Mouse (Mus musculus): ENCODE data around the gene Lrrc25.
A peak's percentile ranks its signal among the peaks of the same experiment; 100 is the strongest.

Gene Lrrc25

DNA sequence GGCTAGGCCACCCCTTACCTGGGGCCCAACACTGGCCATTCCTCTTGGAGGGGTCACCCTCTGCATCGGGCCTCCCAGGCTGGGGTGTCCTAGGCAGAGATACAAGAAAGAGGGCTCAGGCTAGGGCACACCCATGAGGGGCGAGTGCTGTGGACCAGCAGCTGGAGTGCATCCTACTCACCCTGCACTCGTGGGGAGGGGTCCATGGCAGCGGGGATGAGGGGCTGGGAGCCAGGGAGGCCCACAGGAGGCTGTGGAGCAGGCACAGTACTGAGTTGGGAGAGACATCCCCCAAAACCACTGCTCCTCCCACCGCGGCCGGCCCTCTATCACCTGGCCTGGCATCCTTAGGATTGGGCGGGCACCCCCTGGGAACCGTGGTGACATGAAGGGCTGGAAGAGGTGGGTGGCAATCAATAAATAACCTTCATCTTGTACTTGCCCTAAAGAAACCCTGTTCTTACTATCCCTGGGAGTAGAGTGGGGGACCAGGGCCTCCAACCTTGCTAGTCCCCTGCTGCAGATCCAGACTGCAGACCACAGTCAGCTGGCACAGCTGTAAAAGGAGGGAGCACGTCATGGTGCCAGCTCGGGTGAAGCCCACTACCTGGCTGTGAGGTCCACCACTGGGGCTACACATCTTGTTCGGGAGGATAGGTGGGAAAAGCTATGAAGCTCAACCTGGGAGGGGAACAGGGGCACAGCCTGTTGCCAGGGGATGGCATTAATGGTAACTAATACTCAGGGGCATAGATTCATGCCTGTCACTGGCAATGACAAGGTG is 16.3 kb upstream of the Lrrc25 start:
- no peak for DNase-seq (ENCODE audit: low read depth)

DNA sequence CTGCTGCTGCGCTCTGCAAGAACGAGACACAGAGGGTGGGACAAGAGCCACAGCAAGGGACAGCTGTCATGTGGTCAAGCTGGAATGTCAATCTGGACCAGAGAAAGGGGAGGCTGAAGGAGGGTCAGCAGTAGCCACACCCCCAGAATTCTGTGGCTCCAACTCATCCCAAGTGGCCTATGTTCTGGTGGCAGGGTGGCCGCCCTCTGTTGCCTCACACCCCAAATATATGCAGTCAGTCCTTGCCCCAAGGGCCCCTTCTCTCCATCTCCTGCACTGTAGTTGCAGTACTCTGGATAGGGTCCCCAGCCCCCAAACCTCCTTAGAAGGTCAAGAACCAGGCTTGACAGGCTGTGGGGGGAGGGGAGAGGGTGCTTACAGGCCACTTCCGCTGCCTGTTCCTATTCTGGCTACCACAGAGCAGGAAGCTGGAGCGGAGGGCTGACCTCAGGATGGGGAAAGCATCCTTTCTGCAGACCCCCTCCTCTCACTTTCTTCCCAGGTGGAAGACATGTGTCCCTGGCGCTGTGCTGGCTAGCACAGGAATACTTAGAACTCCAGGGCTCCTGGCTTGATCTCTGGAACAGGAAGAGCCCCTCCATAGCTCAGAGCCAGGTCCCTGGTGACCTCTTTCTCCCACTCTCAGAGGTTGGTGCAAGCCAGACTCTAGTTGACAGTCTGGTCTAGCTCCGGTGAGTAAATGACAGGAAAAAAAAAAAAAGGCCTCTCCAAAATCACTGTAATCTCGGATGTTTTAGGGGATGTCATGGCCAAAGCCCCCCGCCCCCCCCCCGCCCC is 15.3 kb upstream of the Lrrc25 start:
- DNase-seq (ENCODE audit: low read depth), result no peak

DNA sequence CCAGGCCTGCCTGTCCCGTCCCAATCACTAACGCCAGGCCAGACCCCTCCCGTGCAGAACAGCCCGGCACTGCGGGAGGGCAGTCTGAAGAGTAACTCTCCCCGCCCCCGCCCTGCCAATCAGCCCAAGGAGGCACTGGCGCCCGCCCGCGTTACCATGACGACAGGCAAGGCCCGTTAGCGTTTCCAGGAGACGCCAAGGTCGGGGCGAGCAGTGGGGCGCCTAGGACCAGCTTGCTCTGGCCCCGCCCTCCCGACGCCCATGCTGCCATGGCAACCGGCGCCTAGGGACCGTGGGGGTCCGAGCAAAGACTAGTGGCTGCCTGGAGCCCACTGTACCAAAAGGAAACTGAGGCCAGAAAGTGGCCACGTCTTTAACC is 14.7 kb upstream of the Lrrc25 start:
- DNase-seq (ENCODE audit: low read depth), result peak; percentile 86

DNA sequence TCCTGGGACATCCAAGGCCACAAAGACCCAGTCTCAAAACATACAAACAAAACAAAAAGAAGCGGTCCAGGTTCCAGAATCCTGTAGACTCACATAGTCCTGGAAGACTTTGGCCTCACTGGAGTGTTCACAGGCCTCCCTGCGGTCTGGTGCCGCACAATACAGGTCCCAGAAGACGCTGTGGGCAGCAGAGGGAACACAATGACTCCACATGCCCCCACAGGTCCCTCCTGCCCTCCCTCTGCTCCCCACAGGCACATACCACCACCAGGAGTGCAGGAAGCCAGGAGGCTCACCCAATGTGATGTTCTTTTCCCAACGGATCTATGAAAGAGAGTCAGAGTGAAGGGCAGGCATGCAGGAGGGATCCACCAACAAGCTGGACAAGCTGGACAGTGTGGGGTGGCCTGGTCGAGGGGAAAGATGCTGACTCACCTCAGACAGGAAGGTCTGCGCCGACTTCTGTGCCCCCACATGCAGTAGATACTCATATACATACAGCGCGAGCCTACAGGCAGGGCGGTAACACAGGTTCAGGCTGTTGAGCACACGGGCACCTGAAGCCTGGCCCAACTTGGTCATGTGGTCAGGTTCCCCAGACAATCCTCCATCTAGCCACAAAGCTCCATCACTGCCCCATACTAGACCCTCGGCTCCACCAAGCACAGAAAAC is 13.7 kb upstream of the Lrrc25 start:
- DNase-seq (ENCODE audit: low read depth), result no peak

DNA sequence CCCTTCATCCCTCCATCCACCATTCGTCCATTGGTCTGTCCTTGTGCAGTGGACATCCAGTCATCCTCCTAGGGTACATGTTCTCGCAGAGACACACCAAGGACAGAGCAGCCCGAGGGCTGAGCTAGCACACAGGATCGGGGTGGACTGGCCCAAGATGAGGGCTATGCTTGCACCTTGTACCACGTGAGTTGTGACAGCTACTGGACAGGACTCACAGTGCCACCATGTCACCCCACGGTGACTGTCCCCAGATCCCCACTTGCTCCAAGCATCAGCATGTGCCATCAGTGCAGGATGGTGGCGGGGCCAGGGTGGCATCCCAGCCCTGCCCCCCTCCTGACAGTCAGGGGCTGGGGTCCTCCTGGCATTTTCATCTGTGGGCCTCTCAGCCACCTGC is 11.4 kb upstream of the Lrrc25 start:
- no peak for DNase-seq (ENCODE audit: low read depth)

DNA sequence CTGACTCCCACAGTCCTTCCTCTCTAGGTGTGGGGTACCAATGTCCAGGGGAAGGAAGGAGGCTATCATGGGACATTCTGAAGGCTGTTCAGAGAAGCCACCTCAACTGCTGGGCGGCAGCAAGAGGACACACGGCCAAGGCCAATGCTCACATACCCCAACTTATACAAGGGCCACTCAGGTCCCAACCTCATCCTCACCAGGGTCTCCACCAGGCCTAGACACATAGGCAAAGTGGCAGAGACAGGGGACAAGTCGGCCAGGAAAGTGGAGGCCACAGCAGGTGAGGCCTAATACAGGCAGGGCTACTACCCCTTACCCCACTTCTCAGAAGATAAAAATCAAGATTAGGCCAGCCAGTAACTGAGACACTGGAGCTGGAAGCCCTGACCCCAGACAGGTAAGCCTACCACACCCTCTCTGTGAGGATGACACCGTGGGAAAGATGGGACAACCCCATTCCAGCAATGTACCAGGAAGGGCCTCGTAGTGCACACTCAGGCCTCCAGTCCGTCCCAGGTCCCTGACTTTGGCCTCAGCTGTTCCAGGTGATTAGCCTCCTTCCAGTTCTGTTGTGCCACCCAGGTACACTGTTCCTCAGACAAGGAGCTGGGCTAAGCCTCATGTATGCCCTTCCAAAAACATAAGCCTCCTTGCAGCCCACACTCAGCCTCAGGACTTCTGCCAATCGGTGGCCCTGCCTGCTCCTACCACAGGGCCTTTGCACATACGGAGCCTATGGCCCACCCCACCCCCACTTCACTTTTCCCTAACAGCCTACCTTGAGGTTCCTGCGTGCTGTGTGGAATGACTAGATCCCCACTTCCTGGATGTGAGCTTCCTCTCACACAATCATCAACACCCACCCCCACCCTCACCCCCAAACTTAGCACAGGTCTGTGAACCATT is 9.8 kb upstream of the Lrrc25 start:
- no peak for DNase-seq (ENCODE audit: low read depth)

DNA sequence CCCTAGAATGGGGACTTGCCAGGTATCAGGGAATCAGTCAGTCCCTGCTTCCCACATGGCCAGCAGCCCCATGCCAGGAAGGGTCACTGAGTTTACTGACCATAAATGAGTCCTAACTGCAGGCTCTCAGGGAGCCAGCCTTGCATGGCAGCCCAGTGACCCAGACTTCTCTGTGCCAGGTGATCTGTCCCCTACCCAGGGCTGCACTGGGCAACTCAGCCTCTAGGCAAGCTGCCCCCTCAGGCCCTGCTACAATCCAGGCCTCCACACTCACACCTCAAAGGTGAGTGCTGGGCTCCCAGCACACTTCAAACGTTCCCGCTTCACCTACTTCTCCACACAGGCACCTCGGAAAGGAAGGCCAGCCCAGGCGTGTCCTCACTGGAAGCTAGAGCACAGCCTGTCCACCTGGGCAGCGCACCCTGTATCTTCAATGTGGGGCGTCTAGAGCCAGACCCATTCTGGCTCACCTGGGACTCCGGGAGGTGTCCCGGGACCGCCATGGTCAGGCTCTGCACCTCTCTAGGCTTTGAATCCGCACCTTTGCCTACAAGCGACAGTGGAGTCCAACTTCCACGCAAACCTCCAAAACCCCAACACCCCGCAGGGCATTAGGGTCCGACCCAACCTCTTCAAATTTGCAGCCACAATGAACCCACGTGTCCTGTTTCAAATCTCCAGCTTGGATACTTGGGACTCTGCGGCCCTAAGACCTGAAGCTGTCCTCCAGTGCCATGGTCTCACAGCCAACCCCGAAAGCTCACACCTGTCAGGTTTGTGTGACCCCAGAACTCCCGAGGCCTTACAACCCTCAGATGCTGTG is 9.0 kb upstream of the Lrrc25 start:
- DNase-seq (ENCODE audit: low read depth), result no peak

DNA sequence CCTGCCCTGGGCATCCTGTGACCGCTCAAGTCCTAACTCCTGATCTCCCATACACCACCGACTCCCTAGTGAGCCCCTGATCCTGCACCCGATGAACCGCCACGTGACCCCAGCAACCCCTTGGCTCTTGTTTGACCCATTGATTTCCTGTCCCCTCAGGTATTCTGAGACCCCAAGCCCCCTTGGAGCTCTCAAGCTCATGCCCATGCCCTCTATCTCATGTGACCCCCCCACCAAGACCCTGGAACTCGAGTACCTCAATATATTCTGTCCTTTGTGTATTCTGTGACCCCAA is 8.4 kb upstream of the Lrrc25 start:
- no peak for DNase-seq (ENCODE audit: low read depth)

DNA sequence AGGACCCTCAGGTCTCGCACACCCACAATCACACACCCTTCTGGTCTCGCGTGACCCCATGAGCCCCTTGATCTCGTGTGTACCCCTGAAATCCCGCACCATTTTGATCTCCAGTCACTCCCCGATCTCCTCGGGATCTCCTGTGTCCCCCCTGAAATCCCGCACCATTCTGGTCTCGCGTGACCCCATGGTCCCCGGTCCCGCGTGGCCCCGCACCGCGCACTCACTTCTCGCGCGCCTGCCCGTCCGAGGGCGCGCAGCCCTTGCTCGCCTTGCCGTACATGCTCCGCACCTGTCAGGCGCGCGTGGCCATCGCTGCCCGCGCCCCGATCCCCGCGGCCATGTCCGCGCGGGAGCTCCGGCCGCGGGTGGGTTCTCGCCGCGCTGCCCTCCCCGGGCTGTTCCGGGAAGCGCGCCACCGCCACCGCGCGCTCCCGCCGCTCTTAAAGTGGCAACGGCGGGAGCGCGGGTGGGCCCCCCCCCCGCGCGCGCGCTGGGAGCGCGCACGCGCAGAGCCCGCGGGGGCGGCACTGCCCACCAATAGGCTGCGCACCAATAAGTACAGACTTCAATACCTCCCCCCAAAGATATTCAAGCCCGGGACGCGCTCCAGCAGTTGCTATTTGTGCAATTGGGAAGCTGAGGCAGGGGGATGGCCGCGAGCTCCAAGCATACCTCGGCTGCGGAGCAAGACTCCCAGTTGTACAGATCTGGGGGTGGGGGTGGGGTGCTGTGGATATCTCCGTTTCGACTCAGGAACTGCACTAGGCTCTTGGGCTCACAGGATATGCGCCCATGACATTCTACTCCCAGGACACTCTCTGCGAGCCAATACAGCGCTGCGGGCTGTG is 7.8 kb upstream of the Lrrc25 start:
- DNase-seq (ENCODE audit: low read depth), result no peak

DNA sequence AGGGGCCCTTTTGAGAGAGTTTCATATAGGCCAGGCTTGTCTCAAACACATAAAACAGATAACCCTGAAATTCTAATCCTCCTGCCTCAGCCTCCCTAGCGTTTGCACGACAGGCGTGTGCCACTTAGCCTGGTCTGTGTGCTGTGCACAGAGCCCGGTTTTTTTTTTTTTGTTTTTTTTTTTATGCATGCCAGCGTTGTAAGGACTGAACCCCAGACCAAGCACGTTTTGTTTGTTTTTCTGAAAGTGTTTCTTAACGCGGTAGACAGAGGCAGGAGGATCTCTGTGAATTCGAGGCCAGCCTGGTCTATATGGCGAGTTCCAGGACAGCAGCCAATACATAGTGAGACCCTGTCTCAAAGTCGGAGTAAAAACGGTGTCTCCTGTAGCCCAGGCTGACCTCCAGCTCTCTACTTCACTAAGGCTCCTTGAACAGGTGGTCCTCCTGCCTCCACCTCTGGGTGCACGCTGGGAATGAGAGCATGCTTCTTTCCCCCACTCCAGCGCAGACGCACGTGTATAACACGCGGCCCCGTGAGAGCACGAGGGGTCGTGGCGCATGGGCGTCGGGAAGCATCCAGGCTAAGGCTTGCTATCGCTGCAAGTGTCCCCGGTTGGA is 7.1 kb upstream of the Lrrc25 start, which contains the start of gene Ssbp4:
Gene Ssbp4, minus strand, starts transcription at position 124 of the 619 bp plus-strand sequence.
- DNase-seq (ENCODE audit: low read depth), result no peak

DNA sequence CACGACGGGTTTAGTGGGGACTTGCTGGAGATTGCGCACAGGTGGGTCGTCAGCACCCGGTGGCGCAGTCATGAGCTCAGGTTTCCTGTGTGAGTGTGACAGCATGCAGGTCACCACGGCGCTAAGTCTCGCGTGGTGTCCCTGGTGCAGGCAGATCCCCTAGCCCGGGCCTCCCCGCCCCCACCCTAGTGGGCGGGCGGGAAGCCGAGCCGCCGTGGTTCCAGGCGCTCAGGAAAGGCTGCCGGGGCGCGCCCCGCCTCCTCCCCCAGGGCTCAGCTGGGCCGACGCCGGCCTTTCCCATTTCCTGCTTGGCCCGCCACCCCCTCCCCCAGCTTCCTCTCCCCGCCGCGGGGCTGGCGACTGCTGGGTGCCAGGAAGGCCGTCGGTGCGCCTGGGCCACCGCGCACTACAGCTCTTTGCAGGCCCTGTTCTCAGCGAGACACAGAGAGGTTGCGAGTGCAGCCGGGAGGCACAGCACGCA is 6.5 kb upstream of the Lrrc25 start:
- DNase-seq (ENCODE audit: low read depth), result no peak

DNA sequence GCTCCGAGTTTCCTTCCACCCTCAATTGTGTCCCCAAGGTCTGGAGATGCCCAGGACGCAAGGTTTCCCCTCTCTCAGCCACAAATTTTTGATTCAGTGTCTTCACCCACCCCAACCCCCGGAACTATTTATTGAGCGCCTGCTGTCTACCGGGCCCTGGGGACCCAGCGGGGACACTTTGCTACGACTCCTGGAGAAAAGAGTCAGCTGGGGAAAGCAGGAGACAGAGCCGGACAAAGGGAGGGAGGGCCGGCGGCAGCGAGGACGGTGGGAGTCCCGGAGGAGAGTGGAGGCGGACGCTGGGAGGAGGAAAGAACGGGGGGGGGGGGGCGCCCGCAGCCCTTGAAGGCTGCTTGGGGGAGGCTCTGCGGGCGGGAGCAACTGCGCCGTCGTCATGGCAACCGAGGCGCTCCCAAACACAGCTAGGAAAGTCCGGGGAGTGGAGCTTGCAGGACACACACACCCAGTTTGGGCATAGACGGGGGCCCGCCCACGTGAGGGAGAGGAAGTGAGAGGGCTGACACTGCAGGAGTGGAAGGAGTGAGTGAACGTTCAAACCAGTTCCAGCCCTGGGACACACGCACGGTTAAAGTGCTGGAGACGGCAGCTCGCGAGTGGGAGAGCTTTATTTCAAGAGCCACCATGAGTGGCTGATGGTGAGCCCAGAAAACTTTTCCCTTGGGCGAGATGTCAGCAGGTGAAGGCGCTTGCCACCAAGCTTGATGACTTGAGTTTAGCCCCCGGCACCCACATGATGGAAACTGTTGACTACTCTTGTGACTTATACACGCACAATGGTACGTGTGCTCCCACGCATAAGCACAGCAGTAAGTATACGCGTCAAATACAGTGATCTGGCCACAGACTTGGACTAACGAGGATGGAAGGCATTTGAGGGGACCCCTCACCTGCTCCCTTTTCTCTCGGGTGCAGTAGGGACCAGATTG is 5.8 kb upstream of the Lrrc25 start:
- DNase-seq (ENCODE audit: low read depth), result peak; percentile 82

DNA sequence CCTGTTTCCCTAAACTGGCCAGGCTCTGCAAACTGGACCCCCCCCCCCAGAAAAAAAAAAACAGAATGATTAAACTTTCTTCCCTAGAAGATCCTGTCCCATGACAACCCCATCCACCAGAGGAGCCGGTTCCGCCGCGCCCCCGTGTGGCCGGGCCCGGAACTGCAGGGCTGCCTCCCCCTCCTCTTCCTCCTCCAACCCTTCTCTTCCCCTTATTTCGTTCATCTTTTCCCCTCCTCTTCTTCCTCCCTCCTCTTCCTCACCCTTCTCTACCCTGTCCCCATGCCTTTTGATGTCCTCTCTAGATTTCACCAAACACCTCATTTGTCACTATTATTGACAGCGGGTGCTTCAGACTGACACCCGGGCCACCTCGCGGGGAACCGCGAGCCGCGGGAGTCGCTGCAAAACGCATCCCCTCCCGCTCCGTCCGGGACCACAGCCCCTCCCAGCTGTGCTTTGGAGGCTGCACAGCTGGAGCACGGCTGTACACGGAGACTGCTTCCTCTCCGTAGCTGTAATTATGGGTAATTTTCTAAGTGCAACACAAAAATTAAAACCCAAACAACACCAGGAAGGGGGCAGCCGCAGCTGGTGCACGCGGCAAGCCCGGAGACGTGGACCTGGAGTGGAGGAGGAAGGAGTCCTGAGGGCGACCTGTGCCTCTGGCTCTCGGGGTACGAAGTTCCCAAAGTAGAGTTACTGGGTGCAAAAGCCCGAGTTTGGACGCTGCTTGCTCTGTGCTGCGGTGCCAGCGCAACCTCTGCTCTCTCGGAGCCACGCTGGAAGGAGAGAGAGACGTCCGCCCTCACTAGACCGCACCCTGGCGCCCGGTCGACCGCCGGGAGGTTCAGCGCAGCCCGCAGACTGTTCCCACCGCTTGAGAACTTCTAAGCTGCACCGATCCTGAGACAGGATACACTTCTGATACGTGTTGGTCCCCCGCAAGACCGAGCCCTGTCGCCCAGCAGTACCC is 4.9 kb upstream of the Lrrc25 start:
- no peak for DNase-seq (ENCODE audit: low read depth)

DNA sequence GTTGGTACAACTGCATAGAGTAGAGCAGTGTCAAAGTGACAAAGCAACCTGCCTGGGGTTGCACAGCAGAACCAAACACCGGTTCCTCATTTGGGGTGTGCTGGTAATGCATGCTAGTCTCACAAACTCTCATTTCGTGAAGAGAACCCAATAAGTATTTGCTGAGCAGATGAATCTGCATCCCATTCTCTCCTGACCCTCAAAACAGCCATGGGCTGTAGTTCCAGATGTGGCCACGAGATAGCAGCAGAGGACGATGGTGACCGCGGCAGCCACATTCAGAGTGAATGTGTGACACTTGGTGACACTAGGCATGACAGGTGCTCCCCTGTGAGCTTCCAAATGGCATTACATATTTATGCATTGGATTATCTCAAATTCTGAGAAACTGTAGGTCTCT is 4.1 kb upstream of the Lrrc25 start:
- peak; percentile 93 for DNase-seq (ENCODE audit: low read depth)

DNA sequence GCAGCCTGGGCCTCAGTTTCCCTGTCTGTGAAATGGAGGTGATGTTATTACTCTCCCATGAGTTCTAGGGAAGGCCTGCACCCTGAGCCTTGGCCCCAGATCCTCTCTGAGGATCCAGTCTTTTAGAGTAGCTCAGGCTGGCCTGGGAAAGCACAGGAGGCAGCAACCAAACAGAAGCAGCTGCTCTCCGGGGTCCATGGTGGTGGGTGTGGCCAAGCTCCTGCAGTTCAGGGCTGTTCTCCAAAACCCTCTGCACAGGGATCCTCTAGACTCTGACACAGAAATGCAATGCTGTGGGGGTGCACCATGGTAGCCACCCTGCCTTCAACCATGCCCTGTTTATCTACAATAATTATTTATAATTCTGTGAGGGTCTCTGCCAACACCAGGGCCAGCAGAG is 2.2 kb upstream of the Lrrc25 start:
- DNase-seq (ENCODE audit: low read depth), result no peak

DNA sequence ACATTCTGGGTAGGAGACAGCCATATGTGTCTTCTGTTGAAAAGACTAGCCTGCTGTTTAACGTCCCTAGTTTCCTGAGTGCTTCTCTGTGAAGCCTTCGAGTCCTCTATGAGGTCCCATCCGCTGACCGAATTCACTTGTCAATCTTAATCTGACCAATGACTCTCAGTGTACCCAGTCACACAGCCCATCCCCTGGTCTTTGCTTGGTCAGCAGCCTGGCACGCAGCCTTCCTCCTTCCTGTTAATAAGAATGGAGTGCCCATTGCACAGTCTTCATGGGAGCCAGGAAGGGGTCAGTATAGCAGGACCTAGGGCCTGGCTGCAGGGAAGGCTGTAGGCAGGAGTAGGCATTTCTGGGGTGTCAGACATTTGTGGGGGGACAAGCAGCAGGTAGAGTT is 1.5 kb upstream of the Lrrc25 start:
- DNase-seq (ENCODE audit: low read depth), result no peak

DNA sequence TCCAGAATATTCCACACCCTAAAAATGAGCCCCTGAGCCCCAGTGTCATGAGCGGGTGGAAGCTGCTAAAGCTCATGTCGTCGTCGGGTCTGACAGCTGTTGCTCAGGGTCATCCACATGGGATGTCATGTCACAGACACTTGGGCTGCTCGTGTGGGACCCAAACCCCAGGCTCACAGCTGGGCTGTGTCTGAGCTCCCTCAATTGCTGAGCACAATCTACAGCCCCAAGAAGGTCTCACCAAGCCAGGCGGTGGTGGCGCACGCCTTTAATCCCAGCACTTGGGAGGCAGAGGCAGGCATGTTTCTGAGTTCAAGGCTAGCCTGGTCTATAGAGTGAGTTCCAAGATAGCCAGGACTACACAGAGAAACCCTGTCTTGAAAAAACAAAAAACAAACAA is 674 bp upstream of the Lrrc25 start:
- DNase-seq (ENCODE audit: low read depth), result no peak
